Mouse (Mus musculus) adrenal gland, postnatal 25 days (tissue): ENCODE results near the gene Hoxc12. TPM values are rescaled to one million over a fixed set of nuclear protein-coding genes. Genes with fewer than 3 reads are reported as not detected.

Experiments used
- DNase-seq: peaks from one replicate; pipeline ENCODE4 v3.0.0; 2021; ENCODE audit warnings: mixed read lengths
- microRNA-seq, 2 experiments: library from miRNA; unstranded; fragments of <30 nt; microRNA quantifications; one replicate each; pipeline ENCODE4 v1.2.0; 2021
- total RNA-seq: library from RNA; stranded (reverse); gene quantifications from 2 replicates; pipeline ENCODE4 v1.2.3, GENCODE M21; 2021

The Hoxc12 gene
- total RNA-seq, 1 experiment from 2014 or later, result not detected

DNA sequence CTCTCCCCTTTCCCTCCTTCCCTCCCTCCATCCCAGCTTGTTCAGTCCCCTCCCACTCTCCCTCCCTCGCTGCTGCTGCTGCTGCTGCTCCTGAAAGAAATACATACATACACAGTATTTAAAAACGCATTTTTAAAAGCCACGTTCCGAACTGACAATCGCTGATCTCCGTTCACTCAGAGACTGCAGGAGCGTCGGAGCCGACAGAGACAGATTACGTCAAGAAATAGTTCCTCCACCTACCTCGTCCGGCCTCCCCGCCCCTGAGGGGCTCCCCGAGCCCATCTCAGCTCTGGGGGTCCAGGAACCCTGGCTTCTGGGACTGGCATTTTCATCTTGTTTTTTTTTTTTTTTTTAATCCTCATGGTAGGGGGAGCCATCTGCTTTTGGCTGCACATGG, 44.4 kb downstream of the Hoxc12 start:
- no peak for DNase-seq

DNA sequence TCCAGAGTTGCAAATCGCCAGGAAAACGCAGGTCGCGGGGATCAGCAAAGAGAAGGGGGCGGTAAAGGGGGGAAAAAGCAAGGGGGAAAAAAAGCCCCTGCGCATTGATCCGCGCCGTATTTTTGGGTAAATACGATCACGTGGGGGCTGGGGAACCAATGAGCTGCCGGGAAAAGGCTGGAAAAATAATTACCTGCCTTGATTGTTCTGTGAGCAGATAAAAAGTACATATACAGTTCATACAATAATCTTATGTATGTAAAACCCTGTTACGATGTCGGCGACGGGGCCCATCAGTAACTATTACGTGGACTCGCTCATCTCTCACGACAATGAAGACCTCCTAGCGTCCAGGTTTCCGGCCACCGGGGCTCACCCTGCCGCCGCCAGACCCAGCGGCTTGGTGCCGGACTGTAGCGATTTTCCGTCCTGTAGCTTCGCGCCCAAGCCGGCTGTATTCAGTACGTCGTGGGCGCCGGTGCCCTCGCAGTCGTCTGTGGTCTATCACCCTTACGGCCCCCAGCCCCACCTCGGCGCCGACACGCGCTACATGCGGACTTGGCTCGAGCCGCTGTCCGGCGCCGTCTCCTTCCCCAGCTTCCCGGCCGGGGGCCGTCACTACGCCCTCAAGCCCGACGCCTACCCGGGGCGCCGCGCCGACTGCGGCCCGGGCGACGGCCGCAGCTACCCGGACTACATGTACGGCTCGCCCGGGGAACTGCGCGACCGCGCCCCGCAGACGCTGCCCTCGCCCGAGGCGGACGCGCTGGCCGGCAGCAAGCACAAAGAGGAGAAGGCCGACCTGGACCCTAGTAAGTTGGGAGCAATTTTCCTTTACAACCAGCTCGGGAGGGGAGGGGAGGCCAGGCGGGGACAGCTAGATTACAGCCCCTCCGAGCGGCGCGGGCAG, 45.1 kb downstream of the Hoxc12 start:
- DNase-seq, result no peak

DNA sequence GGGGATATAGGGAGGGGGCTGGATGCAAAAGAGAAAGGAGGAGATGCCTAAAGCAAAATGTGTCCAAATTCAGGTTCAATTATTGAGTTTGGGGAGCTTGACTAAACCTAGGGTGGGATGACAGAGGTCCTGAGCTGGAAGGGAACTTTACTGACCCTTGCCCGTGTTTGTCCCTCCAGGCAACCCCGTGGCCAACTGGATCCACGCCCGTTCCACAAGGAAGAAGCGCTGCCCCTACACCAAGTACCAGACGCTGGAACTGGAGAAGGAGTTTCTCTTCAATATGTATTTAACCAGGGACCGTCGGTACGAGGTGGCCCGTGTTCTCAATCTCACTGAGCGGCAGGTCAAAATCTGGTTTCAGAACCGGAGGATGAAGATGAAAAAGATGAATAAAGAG, 47.2 kb downstream of the Hoxc12 start:
- DNase-seq, result no peak

DNA sequence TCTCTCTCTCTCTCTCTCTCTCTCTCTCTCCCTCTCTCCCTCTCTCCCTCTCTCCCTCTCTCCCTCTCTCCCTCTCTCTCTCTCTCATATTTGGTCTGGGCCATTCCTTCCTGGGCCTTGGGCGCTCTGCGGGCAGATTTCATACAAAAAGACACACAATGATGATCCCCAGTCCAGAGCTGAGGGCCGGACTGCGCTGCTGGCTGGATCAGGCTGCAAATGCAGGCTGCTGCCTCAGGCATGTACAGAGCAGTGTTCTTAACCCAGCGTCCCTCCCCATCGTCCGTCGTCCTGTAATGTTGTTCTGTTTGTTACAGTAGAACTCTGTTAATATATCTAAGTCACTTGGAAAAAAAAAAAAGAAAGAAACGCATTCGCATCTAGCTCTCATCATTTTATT, 48.0 kb downstream of the Hoxc12 start:
- DNase-seq, result no peak

DNA sequence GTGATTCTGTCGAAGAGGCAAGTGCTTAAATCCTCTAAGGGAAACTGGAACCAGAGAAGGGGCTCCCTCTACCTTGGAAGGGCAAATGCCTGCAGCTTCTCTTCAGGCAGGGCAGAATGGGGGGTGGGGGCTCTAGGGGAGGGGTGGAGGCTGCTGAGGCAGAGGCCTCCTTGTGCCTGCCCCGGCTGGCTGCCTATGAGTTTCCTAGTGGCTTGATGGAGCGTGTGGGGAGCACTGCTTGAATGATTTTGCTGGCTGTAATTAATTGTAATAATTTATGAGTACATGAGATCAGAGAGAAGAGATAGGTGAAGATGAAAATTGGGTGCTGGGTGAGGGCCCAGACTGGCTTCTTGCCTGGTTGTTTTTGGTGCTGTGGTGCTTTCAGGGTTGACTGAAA, 48.4 kb downstream of the Hoxc12 start:
- DNase-seq, result no peak

DNA sequence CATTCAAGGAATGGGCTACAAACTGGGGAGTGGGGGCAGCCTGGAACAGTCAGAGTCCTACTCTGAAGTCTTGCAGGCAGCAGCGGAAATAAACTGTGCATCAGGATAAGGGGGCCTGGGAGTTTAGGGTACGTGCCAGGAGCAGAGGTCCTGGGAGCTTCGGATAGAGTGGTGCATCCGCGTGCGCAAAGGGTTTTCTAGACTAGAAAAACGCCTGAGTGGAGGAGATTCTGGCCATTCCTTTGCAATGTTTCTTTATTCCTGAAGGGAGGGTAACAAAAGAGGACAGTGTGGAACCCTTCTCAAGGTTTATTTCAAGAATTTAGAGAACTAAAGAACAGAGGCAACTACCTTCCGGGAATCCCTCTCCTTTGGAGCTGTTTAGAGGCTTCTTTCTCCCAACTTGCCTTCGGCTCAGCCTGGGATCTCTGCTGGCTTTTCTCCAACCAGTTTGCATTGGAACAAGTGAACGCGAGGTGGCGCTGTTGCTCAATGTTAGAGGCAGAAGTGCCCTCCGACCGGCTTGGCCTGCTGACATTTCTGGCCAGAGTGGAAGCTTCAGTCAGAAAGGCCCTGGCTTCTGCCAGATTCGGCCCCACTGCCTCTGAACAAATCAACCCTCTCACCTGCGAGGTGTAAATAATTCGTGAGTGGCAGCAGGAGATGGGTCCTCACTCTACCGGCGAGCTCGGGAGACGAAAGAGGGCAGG, 50.7 kb downstream of the Hoxc12 start:
- DNase-seq, result peak; percentile 96

DNA sequence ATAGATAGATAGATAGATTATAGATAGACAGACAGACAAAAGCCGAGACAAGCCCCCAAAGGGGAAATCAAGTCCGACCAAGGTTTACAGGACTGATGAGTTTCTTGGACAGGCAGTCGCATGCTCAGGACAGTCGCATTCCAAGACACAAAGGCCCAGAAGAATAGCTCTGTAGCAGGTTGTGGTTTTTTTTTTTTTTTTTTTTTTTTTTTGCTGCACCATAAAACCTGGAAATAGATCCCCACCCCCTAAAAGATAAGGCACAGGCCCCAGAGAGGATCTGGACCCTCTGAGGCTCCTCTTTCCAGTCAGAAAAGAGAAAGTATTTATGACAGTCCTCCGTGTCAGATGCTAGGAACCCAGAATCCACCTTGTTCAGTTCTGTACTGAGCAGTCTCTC, 51.5 kb downstream of the Hoxc12 start:
- DNase-seq, result no peak

Small RNA genes within 50 kb of the gene (microRNA-seq; reads per million reads assigned to microRNA genes)
- gene Mir196a-2, result 239 to 295 reads per million in 2 experiments

Other genes starting within 250 kb of the Hoxc12 start
- gene Calcoco1, start 214.6 kb upstream of the Hoxc12 start, total RNA-seq, result 105 and 147 TPM in 2 replicates
- gene Hoxc13, start 15.7 kb upstream of the Hoxc12 start, total RNA-seq, result not detected in 2 replicates
- not detected in 2 replicates for gene Hoxc11, start 17.7 kb downstream of the Hoxc12 start, total RNA-seq
- 0.36 and 0.48 TPM in 2 replicates for gene Hoxc10, start 30.0 kb downstream of the Hoxc12 start, total RNA-seq
- gene Hoxc5, start 30.7 kb downstream of the Hoxc12 start, total RNA-seq, result 7.6 and 9.0 TPM in 2 replicates
- gene Hoxc9, start 39.7 kb downstream of the Hoxc12 start, total RNA-seq, result 0.85 and 1.5 TPM in 2 replicates
- gene Hoxc8, start 53.9 kb downstream of the Hoxc12 start, total RNA-seq, result 21.5 and 26.7 TPM in 2 replicates
- 59.4 and 68.1 TPM in 2 replicates for gene Hoxc6, start 61.5 kb downstream of the Hoxc12 start, total RNA-seq
- 7.3 and 8.4 TPM in 2 replicates for gene Hoxc4, start 82.2 kb downstream of the Hoxc12 start, total RNA-seq
- 12.1 and 19.9 TPM in 2 replicates for gene Smug1, start 230.3 kb downstream of the Hoxc12 start, total RNA-seq